Mouse (Mus musculus) kidney, embryonic 14.5 days (tissue): ENCODE results near the gene Pax6. TPM values are rescaled to one million over a fixed set of nuclear protein-coding genes. Genes with fewer than 3 reads are reported as not detected.

Experiments
- ATAC-seq: fragments of 200-750 bp; cut with Nextera tagmentation; 2 replicates; pipeline ENCODE4 v1.8.0; 2017; ENCODE audit warnings: moderate number of reproducible peaks, mild to moderate bottlenecking, moderate TSS enrichment, moderate library complexity; ENCODE audit not compliant: low FRiP score, low TSS enrichment
- H3K27ac ChIP-seq: fragments of 300-500 bp; sonication (generic); 2 replicates; pipeline ENCODE4 v1.5.1; 2014; ENCODE audit warnings: low read depth, mild to moderate bottlenecking, low read length, moderate library complexity, mixed read lengths
- H3K27me3 ChIP-seq: fragments of 300-500 bp; sonication (generic); 2 replicates; pipeline ENCODE4 v1.6.1; 2014; ENCODE audit warnings: mild to moderate bottlenecking, low read length; ENCODE audit not compliant: control insufficient read depth, insufficient read depth
- H3K36me3 ChIP-seq: fragments of 300-500 bp; sonication (generic); 2 replicates; pipeline ENCODE4 v1.6.1; 2014; ENCODE audit warnings: low read length, mixed read lengths; ENCODE audit not compliant: control insufficient read depth, insufficient read depth
- H3K4me1 ChIP-seq: fragments of 300-500 bp; sonication (generic); 2 replicates; pipeline ENCODE4 v1.6.1; 2014; ENCODE audit warnings: low read length, mixed read lengths; ENCODE audit not compliant: control insufficient read depth, insufficient read depth
- H3K4me2 ChIP-seq: fragments of 300-500 bp; sonication (generic); replicated peaks from 2 replicates; pipeline ENCODE4 v1.6.1; 2014; ENCODE audit warnings: low read depth, mild to moderate bottlenecking, low read length
- H3K4me3 ChIP-seq: fragments of 300-500 bp; sonication (generic); 2 replicates; pipeline ENCODE4 v1.5.1; 2014; ENCODE audit warnings: mild to moderate bottlenecking, low read length
- H3K9ac ChIP-seq: fragments of 300-500 bp; sonication (generic); 2 replicates; pipeline ENCODE4 v1.6.1; 2014; ENCODE audit warnings: low read depth, mild to moderate bottlenecking, low read length, moderate library complexity
- H3K9me3 ChIP-seq: fragments of 300-500 bp; sonication (generic); 2 replicates; pipeline ENCODE4 v1.6.1; 2016; ENCODE audit warnings: low read length; ENCODE audit not compliant: control insufficient read depth
- WGBS: fragments of 180-500 bp; shearing (Covaris S2); extraction: QIAGEN DNeasy Blood & Tissue Kit; methylation state at CpG from one replicate; pipeline ENCODE4 v1.1.7; 2014; 5-methylcytosine and 5-hydroxymethylcytosine counted together
- polyA plus RNA-seq: library from polyadenylated mRNA; unstranded; fragments of >200 nt; fragmentation: Nextera tagmentation; extraction: Ambion mirVana; gene quantifications from 2 replicates; pipeline ENCODE4 v1.2.1, GENCODE M21; 2014

Pax6 gene
- polyA plus RNA-seq, 1 experiment from 2014 or later = 0.12 TPM

GRCm38 (mm10) chr2:105730704-105731103 is 62.0 kb downstream of the Pax6 start:
- no peaks in the 10 kb centered on the region for H3K4me1 ChIP-seq
- H3K4me2 ChIP-seq = no peak overlapping the region
- ATAC-seq = no peak
- no peak overlapping the region for H3K27ac ChIP-seq
- 94% methylated on average over 3 of the region's 3 CpGs for whole genome bisulfite sequencing
- no peaks in the 10 kb centered on the region for H3K27me3 ChIP-seq
- no peaks in the 10 kb centered on the region for H3K9me3 ChIP-seq
- no peaks in the 10 kb centered on the region for H3K36me3 ChIP-seq
- H3K9ac ChIP-seq = no peak overlapping the region
- no peak overlapping the region for H3K4me3 ChIP-seq

DNA sequence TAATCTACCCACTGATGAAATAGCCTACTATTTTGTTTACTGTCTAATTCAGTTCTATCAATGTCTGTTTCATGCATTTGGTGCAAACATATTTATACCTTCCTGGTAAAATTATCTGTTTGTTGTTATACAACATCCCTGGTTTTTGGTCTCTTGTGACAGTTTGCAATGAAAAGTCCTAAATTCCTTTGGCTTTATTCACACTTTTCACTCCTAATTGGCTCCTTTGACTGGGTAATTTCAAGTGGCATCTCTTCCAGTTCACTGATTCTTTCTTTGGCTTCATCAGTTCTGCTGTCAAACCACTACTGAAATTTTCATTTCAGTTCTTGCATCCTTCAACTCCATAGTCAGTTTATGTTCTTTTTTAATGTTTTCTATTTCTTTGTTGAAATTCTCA is 67.5 kb downstream of the Pax6 start:
- no peak for ATAC-seq

GRCm38 (mm10) chr2:105746896-105747295 is 78.2 kb downstream of the Pax6 start:
- H3K4me2 ChIP-seq = no peak overlapping the region
- no peaks in the 10 kb centered on the region for H3K36me3 ChIP-seq
- H3K9me3 ChIP-seq = no peaks in the 10 kb centered on the region
- 66% methylated on average over 7 of the region's 7 CpGs for WGBS
- no peaks in the 10 kb centered on the region for H3K27me3 ChIP-seq
- H3K4me3 ChIP-seq = no peak overlapping the region
- no peaks in the 10 kb centered on the region for H3K4me1 ChIP-seq
- H3K27ac ChIP-seq = no peak overlapping the region
- H3K9ac ChIP-seq = no peak overlapping the region
- ATAC-seq = no peak

More for the DNA sequence above, 67.5 kb downstream of the Pax6 start:
- Histone ChIP-seq H3K27ac (no peak overlapping the region), H3K9me3 (no peaks in the 10 kb centered on the region), H3K4me2 (no peak overlapping the region), H3K4me1 (no peaks in the 10 kb centered on the region), H3K9ac (no peak overlapping the region), H3K36me3 (no peaks in the 10 kb centered on the region), H3K4me3 (no peak overlapping the region), H3K27me3 (no peaks in the 10 kb centered on the region)

Other genes with a start within 250 kb of the Pax6 start
- gene Elp4, start 235.7 kb downstream of the Pax6 start, polyA plus RNA-seq = 43.6 and 44.4 TPM in 2 replicates
- 133 and 174 TPM in 2 replicates for gene Immp1l, start 235.7 kb downstream of the Pax6 start, polyA plus RNA-seq